ENCODE assay signal across 9 mouse cellular contexts in the genomic region with DNA sequence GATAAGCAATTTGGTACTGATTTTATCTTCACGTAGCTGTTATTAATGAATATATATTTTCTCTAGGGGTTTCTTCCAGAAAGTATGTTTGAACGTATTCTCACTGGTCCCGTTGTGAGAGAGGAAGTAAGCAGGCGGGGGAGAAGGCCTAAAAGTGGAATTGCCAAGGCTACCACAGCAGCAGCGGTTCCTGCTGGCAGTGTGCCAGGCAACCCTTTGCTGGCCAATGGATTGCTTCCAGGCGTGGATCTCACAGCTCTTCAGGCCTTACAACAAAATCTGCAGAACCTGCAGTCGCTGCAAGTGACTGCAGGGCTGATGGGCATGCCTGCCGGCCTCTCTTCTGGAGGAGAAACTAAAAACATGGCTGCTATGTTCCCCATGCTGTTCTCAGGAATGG. TPM values are rescaled to one million over a fixed set of nuclear protein-coding genes. Genes with fewer than 3 reads are reported as not detected.
A peak's percentile ranks its signal among the peaks of the same experiment; 100 is the strongest.
DNase-seq lines count a peak whose midpoint lies in the region; TF ChIP-seq lines count a peak whose summit lies in the region.
"Had no signal": no experiment of that assay in that cellular context is flagged by ENCODE, and none has a peak within 500 bp of the region (broad histone marks: within the 10 kb centered on the region; RNA-seq: fewer than 3 reads in every experiment).

No protein-coding gene starts in this region.

- no peak for TF ChIP-seq POLR2A in heart, adult 2 months (IDR thresholded peaks at IDR 0.05; ENCODE audit: insufficient read depth, low read depth, low read length)

- H3K4me1 ChIP-seq in heart, adult 2 months (ENCODE audit: control insufficient read depth, insufficient read depth, low read length), result no peaks in the 10 kb centered on the region; the same call in 1 of the 2 replicates

- H3K79me2 ChIP-seq in heart, adult 2 months (replicated peaks; ENCODE audit: control insufficient read depth, insufficient read depth, low read length), result no peaks in the 10 kb centered on the region

- H3K36me3 ChIP-seq in heart, adult 2 months (ENCODE audit: control insufficient read depth, insufficient read depth, low read length), result peaks cover 8% of the 10 kb centered on the region

- H3K9ac ChIP-seq in heart, adult 2 months (ENCODE audit: low read depth, low read length), result no peak overlapping the region
- H3K9ac ChIP-seq: liver, embryonic 14.5 days had no signal

- H3K27me3 ChIP-seq in heart, adult 2 months (ENCODE audit: control insufficient read depth, insufficient read depth, low read length), result no peaks in the 10 kb centered on the region

- intact Hi-C loops in heart, adult 2 months (cut with DNase I), result no loop called here

- WGBS in heart, adult 2 months, result 25% methylated on average over 8 of the region's 8 CpGs

- 0 out of 2 replicates have a peak overlapping the region, but pooled peaks have one; percentile 8 for H3K27ac ChIP-seq in heart, adult 2 months
- H3K27ac ChIP-seq: liver, embryonic 14.5 days had no signal

- no peak for TF ChIP-seq EP300 in heart, adult 2 months (IDR thresholded peaks at IDR 0.05; ENCODE audit: insufficient read depth, low read depth, low read length)

- no peak overlapping the region for H3K4me3 ChIP-seq in heart, adult 2 months

- DNase-seq in thymus, postnatal 4 days, result peak; percentile 30
- no peak for DNase-seq in thymus, postnatal 0 days (ENCODE audit: low spot score)
- DNase-seq in cerebellum, postnatal 10 days, result peak; percentile 91 to 93
- DNase-seq in heart, adult 2 months, result peak; percentile 76 to 80
- peak; percentile 91 for DNase-seq in kidney, postnatal 10 days
- peak; percentile 44 to 50 for DNase-seq in lung, adult 18-20 months
- peak; percentile 78 for DNase-seq in ovary, postnatal 36 days (ENCODE audit: low spot score)
- no peak for DNase-seq in B cell, adult 2 months

- TF ChIP-seq CTCF in heart, adult 2 months (IDR thresholded peaks at IDR 0.05), result no peak

RNA-seq across cellular contexts. Expression of a gene that starts 18.8 kb away (rescaled TPM):
- polyA plus RNA-seq in thymus, postnatal 0 days (2015; fragmentation: Nextera tagmentation; extraction: Ambion mirVana), result 26.4 and 28.6 TPM in 2 replicates
- 10 to 100 TPM; 30.4 to 41.7 TPM for total RNA-seq in heart, adult 2 months (2021)
- 25.8 and 33.2 TPM in 2 replicates for polyA plus RNA-seq in heart, adult 2 months (2012; rRNA removed)

Comparison
In these comparisons a context has a peak if more than half of its experiments do, and no peak if none do; other contexts are left out.
1. DNase-seq: peak in thymus, postnatal 4 days (single experiment), cerebellum, postnatal 10 days (2 of 2), heart, adult 2 months (2 of 2), kidney, postnatal 10 days (single experiment), lung, adult 18-20 months (2 of 2) and ovary, postnatal 36 days (single experiment); none in thymus, postnatal 0 days (single experiment) and B cell, adult 2 months (0 of 2).